Mouse (Mus musculus) CD4-positive, CD25-positive, alpha-beta regulatory T cell, adult 4 months (primary cell): ENCODE results near the gene E130208F15Rik. TPM values are rescaled to one million over a fixed set of nuclear protein-coding genes. Genes with fewer than 3 reads are reported as not detected.

Experiments used
- ATAC-seq: one replicate; pipeline ENCODE4 v1.8.0; 2017
- polyA plus RNA-seq, 2 experiments: library from polyadenylated mRNA; unstranded; fragments of 100-300 nt; shearing (Covaris generic); gene quantifications; one replicate each; pipeline ENCODE4 v1.2.1; 2017

The E130208F15Rik gene
- polyA plus RNA-seq, result not detected

- ATAC-seq, result peak; percentile 65
Measured at GRCm38 (mm10) chr7:30321539-30322284, at the start of gene E130208F15Rik. Gene E130208F15Rik (plus strand): TSS chr7:30321740.

GRCm38 (mm10) chr7:30274383-30274782 is 47.2 kb upstream of the E130208F15Rik start:
- no peak for ATAC-seq

GRCm38 (mm10) chr7:30278911-30279310 is 42.6 kb upstream of the E130208F15Rik start:
- no peak for ATAC-seq

GRCm38 (mm10) chr7:30279536-30279935 is 42.0 kb upstream of the E130208F15Rik start:
- no peak for ATAC-seq

- ATAC-seq, result peak; percentile 97
Measured at GRCm38 (mm10) chr7:30279951-30280669, 41.4 kb upstream of the E130208F15Rik start, which contains the start of the genes Thap8 and Wdr62. Gene Thap8 (plus strand): TSS chr7:30280094. Gene Wdr62 (minus strand): TSS chr7:30280419.

GRCm38 (mm10) chr7:30280670-30281138 is 40.8 kb upstream of the E130208F15Rik start:
- ATAC-seq, result peak; percentile 66

- ATAC-seq, result no peak
Measured at GRCm38 (mm10) chr7:30281522-30281921, 40.0 kb upstream of the E130208F15Rik start.

GRCm38 (mm10) chr7:30282740-30283139 is 38.8 kb upstream of the E130208F15Rik start:
- ATAC-seq, result no peak

GRCm38 (mm10) chr7:30286701-30287410 is 34.7 kb upstream of the E130208F15Rik start:
- ATAC-seq, result no peak

GRCm38 (mm10) chr7:30288046-30288445 is 33.5 kb upstream of the E130208F15Rik start:
- no peak for ATAC-seq

- ATAC-seq, result no peak
Measured at GRCm38 (mm10) chr7:30289071-30289713, 32.3 kb upstream of the E130208F15Rik start.

GRCm38 (mm10) chr7:30289714-30290399 is 31.7 kb upstream of the E130208F15Rik start:
- ATAC-seq, result no peak

GRCm38 (mm10) chr7:30291215-30292131 is 30.1 kb upstream of the E130208F15Rik start, which contains the start of gene Clip3:
Gene Clip3 (plus strand): TSS chr7:30291728.
- ATAC-seq, result no peak

- ATAC-seq, result no peak
Measured at GRCm38 (mm10) chr7:30293795-30294194, 27.7 kb upstream of the E130208F15Rik start.

- ATAC-seq, result no peak
Measured at GRCm38 (mm10) chr7:30294296-30294695, 27.2 kb upstream of the E130208F15Rik start.

GRCm38 (mm10) chr7:30295103-30295502 is 26.4 kb upstream of the E130208F15Rik start:
- ATAC-seq, result no peak

GRCm38 (mm10) chr7:30296816-30297215 is 24.7 kb upstream of the E130208F15Rik start:
- ATAC-seq, result no peak

- no peak for ATAC-seq
Measured at GRCm38 (mm10) chr7:30297266-30297665, 24.3 kb upstream of the E130208F15Rik start.

GRCm38 (mm10) chr7:30300914-30301313 is 20.6 kb upstream of the E130208F15Rik start:
- peak; percentile 53 for ATAC-seq

- no peak for ATAC-seq
Measured at GRCm38 (mm10) chr7:30306083-30306779, 15.3 kb upstream of the E130208F15Rik start.
